Mouse (Mus musculus): Measurements from ENCODE around the gene Nop14.

Gene Nop14

GRCm38 (mm10) chr5:34609966-34610365, 50.0 kb downstream of the Nop14 start:
- no peak for DNase-seq

GRCm38 (mm10) chr5:34608226-34608625, 51.7 kb downstream of the Nop14 start:
- peak; percentile 65 for DNase-seq

- peak; percentile 41 for DNase-seq
Measured at GRCm38 (mm10) chr5:34607100-34607880, 52.7 kb downstream of the Nop14 start.

DNA sequence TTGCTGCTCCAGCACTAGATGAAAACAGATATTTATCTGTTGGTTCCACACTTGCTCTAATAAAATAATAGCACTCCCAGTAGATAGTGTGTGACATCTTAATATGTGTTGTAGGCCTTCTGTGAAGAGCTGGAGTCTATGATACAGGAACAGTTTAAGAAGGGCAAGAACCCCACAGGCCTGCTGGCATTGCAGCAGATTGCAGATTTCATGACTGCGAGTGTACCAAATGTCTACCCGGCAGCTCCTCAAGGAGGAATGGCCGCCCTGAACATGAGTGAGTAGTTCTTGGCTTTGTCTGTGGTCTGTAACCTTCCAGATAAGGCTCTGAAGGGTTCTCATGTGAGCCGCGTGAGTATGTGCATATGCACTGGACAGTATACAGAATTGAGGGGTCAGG, 55.4 kb downstream of the Nop14 start:
- peak; percentile 58 for DNase-seq

DNA sequence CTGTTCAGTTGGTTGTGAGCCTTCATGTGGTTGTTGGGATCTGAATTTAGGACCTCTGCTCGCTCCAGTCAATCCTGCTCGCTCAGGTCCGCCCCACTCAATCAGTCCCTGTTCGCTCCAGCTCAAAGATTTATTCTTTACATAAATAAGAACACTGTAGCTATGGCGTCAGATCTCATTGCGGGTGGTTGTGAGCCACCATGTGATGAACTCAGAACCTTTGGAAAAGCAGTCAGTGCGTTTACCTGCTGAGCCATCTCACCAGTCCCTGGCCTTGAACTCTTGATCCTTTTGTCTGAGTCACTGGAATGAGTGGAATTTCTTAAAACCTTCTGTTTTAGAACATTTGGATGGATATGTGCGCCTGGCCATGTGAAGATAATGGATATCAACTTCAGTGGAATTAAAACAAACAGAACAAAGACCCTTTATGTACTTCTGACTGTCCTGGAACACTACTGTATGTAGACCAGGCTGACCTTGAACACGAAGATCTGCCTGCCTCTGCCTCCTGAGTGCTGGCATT, 66.7 kb downstream of the Nop14 start:
- peak; percentile 72 for DNase-seq

DNA sequence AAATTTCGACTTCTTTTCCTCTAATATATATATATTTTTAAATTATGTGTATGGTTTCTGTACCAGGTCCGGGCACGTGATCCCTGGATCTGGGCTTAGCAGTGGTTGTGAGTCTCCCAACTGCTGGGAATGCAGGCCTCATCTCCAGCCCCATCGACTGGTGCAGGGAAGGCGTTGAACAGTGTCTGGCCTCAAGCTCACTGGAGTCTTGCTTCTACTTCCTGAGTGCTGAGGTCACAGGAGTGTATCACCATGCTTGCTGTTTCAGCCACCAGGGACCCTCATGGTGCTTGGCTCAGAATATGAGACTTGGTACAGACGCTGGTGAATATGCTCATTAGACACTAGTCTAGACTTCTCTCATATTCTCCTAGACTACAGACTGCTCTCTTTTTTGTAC, 67.3 kb downstream of the Nop14 start:
- DNase-seq: peak; percentile 65

- peak; percentile 69 for DNase-seq
Measured at GRCm38 (mm10) chr5:34592224-34592623, 67.7 kb downstream of the Nop14 start.

DNA sequence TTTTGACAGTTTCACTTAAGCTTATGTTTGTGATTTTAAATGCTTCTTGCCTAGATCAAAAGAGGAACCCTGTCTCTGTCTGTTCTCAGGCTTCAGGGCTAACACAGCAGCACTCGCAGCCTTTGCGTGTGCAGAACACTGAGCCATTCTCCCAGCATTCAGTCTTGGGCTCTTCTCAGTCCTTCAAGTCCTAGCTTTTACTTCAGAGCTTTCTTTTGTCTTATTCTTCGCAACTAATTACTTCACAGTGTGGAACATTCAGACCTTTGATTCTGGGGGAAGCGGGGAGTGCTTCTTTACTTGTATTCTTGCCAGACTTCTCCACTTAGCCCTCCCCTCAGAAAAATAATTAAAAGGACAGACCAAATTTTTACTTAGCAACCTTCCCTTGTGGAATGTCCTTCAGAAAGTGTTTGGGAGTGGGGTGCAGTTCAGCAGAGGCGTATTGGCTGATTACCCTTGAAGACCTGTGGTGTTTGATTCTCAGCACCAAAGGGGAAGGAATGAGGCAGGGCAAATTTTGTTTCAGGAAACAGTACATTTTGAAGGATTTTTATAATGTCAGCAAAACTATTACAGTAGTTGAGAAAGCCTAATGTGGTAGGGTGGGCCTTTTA, 68.5 kb downstream of the Nop14 start:
- DNase-seq: peak; percentile 78

GRCm38 (mm10) chr5:34590702-34591101, 69.2 kb downstream of the Nop14 start:
- DNase-seq: peak; percentile 80

- DNase-seq: peak; percentile 53
Measured at GRCm38 (mm10) chr5:34590059-34590458, 69.9 kb downstream of the Nop14 start.

Data from heart, adult 11 months (tissue).